Mouse (Mus musculus) kidney, adult 2 months (tissue): ENCODE measurements at regions not wholly inside any gene's neighbourhood (a gene's known extent, or its start where the extent isn't known, plus 50 kb on each side); places are given as distances from the start of the nearest gene placed in this dataset.

Source experiments
- DNase-seq: peaks from one replicate; pipeline ENCODE4 v3.0.0; 2021
- H3K27ac ChIP-seq: fragments of 200-500 bp; 2 replicates; pipeline ENCODE4 v1.5.1; 2012; ENCODE audit warnings: low read depth, low read length, control low read depth, inconsistent platforms; ENCODE audit not compliant: insufficient read depth
- H3K27me3 ChIP-seq: fragments of 200-500 bp; replicated peaks from 2 replicates; pipeline ENCODE4 v1.6.1; 2012; ENCODE audit warnings: mild to moderate bottlenecking, moderate library complexity, low read length, inconsistent platforms; ENCODE audit not compliant: control insufficient read depth, insufficient read depth
- H3K36me3 ChIP-seq: fragments of 200-500 bp; 2 replicates; pipeline ENCODE4 v1.6.1; 2012; ENCODE audit warnings: mild to moderate bottlenecking, moderate library complexity, low read length, inconsistent platforms; ENCODE audit not compliant: control insufficient read depth, insufficient read depth
- H3K4me1 ChIP-seq: fragments of 200-500 bp; 2 replicates; pipeline ENCODE4 v1.6.1; 2011; ENCODE audit warnings: low read length; ENCODE audit not compliant: control insufficient read depth, insufficient read depth
- H3K4me3 ChIP-seq: fragments of 200-500 bp; 2 replicates; pipeline ENCODE4 v1.5.1; 2011; ENCODE audit warnings: mild to moderate bottlenecking, low read depth, low read length, control low read depth; ENCODE audit not compliant: insufficient read depth
- CTCF ChIP-seq: fragments of 200-500 bp; conservative IDR thresholded peaks from 2 replicates; pipeline ENCODE4 v1.5.1; 2011; ENCODE audit warnings: low read depth, mild to moderate bottlenecking, control low read depth, low read length, moderate library complexity, mixed read lengths; ENCODE audit not compliant: insufficient read depth, insufficient read length
- POLR2A ChIP-seq: fragments of 200-500 bp; IDR thresholded peaks from one replicate; pipeline ENCODE4 v1.6.1; 2011; ENCODE audit warnings: low read depth, low read length, control low read depth
- WGBS: fragments of 180-500 bp; shearing (Covaris S2); methylation state at CpG from one replicate; pipeline ENCODE4 v1.1.7; 2018; 5-methylcytosine and 5-hydroxymethylcytosine counted together

DNA sequence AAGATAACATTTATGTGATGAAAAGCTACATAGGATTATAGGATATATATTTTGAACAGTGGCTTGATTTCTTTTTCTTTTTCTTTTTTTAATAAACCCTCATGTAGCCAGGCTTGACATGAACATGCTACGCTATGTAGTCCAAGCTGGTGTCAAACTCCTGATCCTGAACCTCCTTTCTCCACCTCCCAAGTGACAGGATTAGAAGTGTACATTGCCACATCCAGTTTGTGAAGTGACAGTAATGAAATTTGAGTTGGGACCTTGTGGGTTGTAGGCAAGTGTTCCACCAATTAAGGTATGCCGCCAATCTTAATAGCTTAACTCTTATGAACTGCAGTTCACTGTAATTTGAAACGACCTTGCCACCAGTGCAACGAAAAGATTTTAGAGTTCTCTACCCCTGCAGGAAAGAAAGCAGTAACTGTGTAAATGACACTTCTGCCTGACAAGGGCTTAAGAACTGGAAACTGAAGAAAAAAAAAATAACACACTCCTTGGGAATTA lies 156.6 kb upstream of the Kcnq5 start:
- DNase-seq = no peak
- Histone ChIP-seq H3K4me3 (no peak overlapping the region), H3K27me3 (no peaks in the 10 kb centered on the region), H3K36me3 (no peaks in the 10 kb centered on the region), H3K4me1 (no peaks in the 10 kb centered on the region), H3K27ac (no peak overlapping the region)
- WGBS = 25% methylated on average over 4 of the region's 4 CpGs
- TF ChIP-seq POLR2A (no peak), CTCF (no peak)

DNA sequence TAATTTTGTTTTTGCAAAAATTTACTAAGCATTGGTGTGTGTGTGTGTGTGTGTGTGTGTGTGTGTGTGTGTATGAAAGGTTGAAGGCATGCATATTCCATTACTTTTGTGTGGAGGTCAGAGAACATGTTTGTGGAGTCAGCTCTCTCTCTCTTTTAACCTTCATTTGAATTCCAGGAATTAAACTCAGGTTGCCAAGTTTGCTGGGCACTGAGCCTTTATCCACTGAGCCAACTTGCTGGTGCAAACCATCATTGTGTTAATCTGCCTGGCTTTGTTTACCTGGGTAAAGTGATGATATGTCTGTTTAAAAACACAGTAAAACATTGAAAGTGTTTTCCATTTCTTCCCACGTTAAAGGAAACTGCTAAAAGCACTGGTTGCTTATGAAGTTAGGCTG lies 154.7 kb upstream of the Kcnq5 start:
- DNase-seq = peak; percentile 29
- H3K27ac ChIP-seq = no peak overlapping the region
- 67% methylated on average over 1 of the region's 1 CpGs for WGBS
- H3K27me3 ChIP-seq = no peaks in the 10 kb centered on the region
- no peak overlapping the region for H3K4me3 ChIP-seq
- no peaks in the 10 kb centered on the region for H3K4me1 ChIP-seq
- no peaks in the 10 kb centered on the region for H3K36me3 ChIP-seq
- TF ChIP-seq CTCF = no peak
- TF ChIP-seq POLR2A = no peak

DNA sequence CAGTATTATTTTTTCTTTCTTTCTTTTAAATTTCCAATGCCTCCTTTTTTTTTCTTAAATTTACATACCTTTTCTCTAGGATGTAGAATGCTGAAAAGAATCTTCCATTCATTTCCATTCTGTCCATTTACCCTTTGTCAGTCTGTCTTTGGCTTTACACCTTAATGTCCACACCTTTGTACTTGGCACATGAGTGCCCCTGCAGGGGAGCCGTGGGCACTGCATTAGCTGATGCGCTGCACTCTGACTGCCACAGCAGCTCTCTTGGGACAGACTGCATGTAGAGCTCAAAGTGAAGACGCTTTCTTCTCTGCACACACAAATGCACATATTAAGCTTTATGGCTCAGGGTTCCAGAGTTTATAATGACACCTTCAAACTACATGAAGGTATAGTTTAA lies 143.8 kb upstream of the Kcnq5 start:
- TF ChIP-seq CTCF (peak; percentile 46), POLR2A (no peak)
- no peaks in the 10 kb centered on the region for H3K36me3 ChIP-seq
- peak; percentile 4 for DNase-seq
- no peaks in the 10 kb centered on the region for H3K27me3 ChIP-seq
- H3K27ac ChIP-seq = no peak overlapping the region
- H3K4me1 ChIP-seq = no peaks in the 10 kb centered on the region
- 57% methylated on average over 3 of the region's 3 CpGs for WGBS
- no peak overlapping the region for H3K4me3 ChIP-seq

DNA sequence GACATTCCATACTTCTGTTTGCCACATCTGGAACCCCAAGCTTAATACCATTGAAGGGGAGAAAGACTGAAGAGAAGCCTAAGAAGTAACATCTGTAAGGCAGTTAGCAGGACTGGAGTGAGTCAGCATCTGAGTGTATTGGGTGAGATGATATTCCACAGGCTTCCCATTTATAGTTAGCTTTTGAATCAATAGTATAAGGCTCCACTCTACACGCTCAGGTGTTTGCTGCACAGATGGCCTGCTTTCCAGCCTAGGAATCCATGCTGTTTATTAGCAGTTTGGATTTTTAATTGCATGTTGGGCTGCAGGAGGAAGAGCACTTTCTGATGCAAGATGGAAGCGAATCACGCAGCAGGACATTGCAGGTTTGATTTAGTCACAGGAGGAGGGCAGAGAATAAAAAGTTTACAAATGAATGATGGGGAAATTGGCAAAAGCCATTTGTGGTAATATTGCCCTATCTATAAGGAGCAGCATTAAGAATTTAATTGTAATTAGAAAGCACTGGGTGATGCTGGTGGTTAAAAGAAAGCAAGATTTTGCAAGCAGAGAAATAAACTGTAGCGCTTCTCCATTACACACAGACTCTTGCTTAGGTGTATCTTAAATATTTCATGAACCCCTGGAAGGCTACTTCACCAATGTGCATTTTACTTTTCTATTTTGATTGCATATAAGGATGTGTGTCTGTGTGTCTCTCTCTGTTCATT lies 109.8 kb upstream of the Kcnq5 start:
- Histone ChIP-seq H3K4me3 (no peak overlapping the region), H3K27ac (no peak overlapping the region), H3K27me3 (no peaks in the 10 kb centered on the region), H3K4me1 (no peaks in the 10 kb centered on the region), H3K36me3 (no peaks in the 10 kb centered on the region)
- 97% methylated on average over 4 of the region's 4 CpGs for WGBS
- DNase-seq = no peak
- no peak for TF ChIP-seq CTCF
- TF ChIP-seq POLR2A = no peak

DNA sequence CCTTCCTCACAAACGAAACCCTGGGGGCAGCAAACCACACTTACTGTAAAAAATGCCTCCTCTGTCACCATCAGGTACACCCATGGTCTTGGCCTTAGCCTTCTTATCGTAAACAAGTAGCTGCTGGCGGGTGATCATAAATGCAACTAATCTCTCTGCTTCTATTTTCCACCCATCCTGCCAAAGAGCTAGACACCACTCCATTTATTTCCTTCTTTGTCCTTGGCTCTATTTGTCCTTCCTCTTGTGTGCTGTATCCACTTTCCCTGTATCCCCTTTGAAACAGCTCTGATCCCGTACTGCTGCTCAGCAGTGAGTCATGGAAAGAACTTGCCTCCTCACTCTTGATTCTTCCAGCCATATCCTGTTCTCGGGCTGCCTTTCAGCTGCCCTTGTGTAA lies 108.3 kb upstream of the Kcnq5 start:
- H3K27me3 ChIP-seq = no peaks in the 10 kb centered on the region
- TF ChIP-seq CTCF (no peak), POLR2A (no peak)
- H3K4me1 ChIP-seq = no peaks in the 10 kb centered on the region
- 62% methylated on average over 5 of the region's 5 CpGs for WGBS
- no peaks in the 10 kb centered on the region for H3K36me3 ChIP-seq
- H3K27ac ChIP-seq = no peak overlapping the region
- no peak for DNase-seq
- no peak overlapping the region for H3K4me3 ChIP-seq
